Mouse (Mus musculus): ENCODE results near the gene Slc26a9.
"Not testable (repeated sequence)": the region's sequence is repeated elsewhere in the genome, so short reads cannot be mapped to it uniquely, and the experiment has no call there.

The Slc26a9 gene

GRCm38 (mm10) chr1:131765357-131766001 lies 21.7 kb downstream of the Slc26a9 start:
- DNase-seq (ENCODE audit: low read depth, low spot score): peak; percentile 89

DNA sequence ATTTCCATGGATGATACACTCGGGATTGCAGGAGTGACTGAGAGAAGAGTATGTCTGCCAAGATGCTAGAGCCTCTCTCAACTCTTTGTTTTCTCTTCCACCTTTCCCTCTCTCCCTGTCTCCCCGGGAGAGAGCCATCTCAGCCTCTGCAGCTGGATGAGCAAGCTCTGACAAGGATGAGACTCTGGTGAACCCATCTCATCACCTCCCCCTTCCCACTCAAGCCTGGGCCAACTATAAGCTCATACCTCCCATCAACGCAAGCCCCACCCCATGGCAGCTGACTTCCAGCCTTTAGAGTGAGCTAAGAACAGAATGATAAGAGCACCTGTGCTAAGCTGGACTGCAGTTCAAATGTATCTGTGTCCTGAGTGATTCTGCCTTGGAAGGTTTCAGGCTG lies 25.5 kb downstream of the Slc26a9 start:
- DNase-seq (ENCODE audit: low read depth, low spot score): no peak

DNA sequence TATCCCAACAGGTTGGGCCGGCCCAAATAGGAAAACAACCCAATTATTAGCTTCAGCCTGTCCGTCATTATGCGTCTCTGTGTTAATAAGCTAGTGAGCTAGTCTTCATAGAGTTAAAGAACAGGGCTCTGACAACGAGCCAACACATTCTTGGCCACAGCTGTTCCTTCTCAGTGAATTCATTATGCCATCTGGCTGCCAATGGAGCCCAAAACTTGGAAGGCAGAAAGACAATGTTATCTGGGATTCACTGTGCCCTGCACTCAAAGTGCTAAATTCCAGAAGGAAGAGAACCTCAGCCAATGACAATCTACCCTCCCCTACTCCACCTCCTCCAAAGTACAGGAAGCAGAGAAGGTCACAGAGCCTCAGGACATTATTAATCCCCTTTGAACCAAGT lies 26.8 kb downstream of the Slc26a9 start:
- DNase-seq (ENCODE audit: low read depth, low spot score): no peak

DNA sequence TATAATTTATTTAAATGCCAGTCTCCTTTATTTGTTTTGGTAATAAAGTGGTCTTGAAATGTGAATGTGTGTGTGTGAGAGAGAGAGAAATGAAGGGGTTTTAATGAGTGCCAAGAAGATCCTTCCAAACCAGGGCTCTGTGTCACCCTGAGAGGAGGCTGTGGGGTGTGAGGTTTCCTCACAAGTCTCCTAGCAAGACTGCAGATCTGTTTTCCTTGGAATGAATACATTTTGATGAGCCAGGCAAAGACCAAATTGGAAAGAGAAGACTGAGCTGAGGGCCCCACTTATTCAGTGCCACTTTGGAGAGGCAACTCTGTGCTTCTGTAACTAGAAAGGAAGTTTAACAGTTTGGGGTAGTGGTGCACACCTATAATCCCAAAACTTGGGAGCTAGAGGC lies 27.6 kb downstream of the Slc26a9 start:
- no peak for DNase-seq (ENCODE audit: low read depth, low spot score)

DNA sequence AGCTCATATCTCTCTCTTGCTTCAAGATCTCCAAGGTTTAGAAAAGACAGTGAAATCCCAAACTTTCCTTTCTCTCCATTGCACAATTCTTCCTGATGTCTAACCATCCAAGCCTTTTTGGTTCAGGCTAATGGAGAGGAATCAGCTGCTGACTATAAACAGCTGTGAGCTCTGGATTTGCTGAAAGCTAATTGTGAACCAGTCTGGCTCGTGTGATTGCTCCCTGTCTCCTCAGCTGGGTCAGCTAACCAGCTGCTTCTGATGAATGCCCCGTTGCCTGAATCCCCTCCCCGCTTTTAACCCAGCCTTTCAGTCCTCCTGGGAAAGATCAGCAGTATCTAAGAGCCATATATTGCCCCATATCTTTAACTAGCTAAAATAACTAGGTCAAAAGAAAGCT lies 50.8 kb downstream of the Slc26a9 start:
- DNase-seq (ENCODE audit: low read depth, low spot score): no peak

DNA sequence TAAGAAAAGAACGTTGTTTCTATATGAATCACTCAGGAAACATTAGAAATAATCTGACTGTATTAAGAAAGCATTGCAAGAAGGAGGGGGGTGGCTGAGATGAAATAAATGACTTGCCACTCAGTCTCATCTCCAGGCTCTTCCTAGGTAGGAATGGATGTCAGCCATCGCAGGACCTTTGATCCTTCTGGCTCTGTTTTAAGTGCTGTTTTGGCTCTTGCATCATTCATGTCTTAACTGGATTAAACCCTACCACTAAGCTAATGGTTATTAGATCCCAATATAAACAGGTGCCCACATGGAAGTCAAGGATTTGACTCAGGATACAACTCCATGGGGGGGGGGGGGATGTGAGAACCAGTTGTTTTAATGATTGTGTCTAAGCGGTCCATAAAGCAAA lies 51.3 kb downstream of the Slc26a9 start:
- no peak for DNase-seq (ENCODE audit: low read depth, low spot score)

DNA sequence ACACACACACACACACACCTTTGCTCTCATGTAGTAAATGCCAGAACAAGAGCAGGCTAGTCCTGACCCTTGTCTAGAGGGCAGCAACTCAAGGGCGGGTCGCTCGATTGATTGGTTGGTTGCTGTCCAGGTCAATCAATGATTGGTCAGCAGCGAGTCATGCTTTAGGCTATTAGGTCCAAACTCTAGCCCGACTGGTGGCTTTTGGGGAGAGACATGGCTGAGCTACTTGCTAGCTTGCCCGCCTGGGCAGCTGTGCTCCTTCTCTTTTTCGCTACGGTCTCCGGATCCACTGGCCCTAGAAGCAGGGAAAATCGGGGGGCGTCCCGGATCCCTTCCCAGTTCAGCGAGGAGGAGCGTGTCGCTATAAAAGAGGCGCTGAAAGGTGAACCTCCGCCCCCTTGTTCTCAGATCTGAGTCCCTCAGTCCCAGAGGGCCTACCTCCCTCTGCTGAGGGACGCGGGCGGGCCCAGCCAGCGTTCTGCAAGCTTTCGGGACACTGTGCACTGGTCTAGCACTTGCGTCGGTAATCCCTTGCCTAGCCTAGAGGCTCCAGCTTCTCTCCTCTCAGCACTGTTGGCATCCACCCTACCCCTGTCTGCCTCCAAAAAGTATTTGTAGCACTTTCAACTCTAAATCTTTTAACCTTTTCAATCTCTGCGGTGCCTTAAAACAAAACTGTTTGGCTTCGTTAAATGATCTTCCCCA lies 53.5 kb downstream of the Slc26a9 start, which contains the start of gene Pm20d1:
Gene Pm20d1, plus strand, starts transcription at position 180 of the 708 bp plus-strand sequence.
- DNase-seq (ENCODE audit: low read depth, low spot score): no peak

DNA sequence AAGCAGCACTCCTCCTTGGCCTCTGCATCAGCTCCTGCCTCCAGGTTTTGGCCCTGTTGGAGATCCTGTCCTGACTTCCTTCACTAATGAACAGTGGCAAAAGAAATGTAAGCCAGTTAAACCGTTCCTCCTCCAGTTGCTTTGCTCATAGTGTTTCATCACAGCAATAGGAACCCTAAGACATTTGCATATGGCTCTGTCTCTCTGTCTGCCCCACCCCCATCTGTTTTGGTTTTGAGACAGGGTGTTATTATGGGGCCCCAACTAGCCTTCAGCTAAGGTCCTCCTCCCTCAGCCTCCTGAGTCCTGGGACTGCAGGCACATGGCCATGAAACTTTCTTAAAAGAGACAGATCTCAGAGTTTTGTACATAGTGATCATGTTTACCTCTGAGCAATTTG lies 56.2 kb downstream of the Slc26a9 start:
- no peak for DNase-seq (ENCODE audit: low read depth, low spot score)

- DNase-seq (ENCODE audit: low read depth, low spot score): no peak
Observed at GRCm38 (mm10) chr1:131801071-131801470, 57.2 kb downstream of the Slc26a9 start.

DNA sequence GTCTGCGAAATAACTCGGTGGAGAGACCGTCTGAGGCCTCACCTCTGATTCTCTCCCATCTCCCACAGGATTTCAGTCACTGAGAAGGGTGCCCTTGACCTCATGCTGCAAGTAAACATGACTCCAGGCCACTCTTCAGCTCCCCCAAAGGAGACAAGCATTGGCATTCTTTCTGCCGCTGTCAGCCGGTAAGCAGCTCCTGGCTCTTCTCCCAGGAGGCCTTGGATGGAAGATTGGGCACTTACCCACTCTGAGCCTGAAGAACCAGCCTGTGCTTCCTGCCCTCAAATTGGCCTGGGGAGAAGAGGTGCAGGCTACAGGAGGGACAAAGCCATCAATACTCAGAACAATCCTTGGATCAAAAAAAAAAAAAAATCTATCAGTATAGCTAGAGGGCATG lies 58.8 kb downstream of the Slc26a9 start:
- DNase-seq (ENCODE audit: low read depth, low spot score): no peak

- no peak for DNase-seq (ENCODE audit: low read depth, low spot score)
Observed at GRCm38 (mm10) chr1:131804166-131804565, 60.3 kb downstream of the Slc26a9 start.

- DNase-seq (ENCODE audit: low read depth, low spot score): no peak
Observed at GRCm38 (mm10) chr1:131808986-131809385, 65.2 kb downstream of the Slc26a9 start.

- DNase-seq (ENCODE audit: low read depth, low spot score): no peak
Observed at GRCm38 (mm10) chr1:131809651-131810050, 65.8 kb downstream of the Slc26a9 start.

DNA sequence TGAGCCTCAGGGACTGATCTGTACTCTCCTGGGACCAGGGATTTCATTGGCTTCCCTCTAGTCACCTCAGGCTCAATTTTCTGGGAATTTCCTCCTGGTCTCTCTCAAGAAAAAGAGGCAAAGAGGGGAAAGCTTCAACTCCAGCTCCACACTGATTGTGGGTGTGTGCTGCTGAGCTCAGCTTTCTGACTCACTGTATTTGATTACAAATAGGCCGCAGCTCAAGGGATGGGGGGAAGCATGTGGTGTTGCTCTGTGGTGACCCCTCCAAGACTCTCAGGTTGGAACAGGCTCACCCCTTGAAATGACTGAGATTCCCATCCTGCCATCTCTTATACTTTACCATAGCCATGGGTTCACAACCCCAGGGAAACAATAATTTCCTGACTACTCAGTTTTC lies 67.6 kb downstream of the Slc26a9 start:
- DNase-seq (ENCODE audit: low read depth, low spot score): peak; percentile 17

DNA sequence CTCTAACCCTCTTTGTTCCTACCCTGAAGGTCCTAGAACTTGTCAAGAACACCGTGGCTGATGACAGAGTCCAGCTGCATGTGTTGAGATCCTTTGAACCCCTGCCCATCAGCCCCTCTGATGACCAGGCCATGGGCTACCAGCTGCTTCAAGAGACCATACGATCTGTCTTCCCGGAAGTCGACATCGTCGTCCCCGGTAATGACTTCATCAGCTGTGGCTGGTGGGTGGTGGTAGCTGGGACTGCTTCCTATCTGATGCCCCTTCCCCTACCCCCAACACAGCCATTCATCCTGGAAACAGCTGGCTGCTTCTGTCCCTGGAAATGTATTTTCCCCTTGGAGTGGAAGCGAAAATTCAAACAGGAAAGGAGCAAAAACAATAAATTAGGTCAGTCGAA lies 68.2 kb downstream of the Slc26a9 start:
- no peak for DNase-seq (ENCODE audit: low read depth, low spot score)

DNA sequence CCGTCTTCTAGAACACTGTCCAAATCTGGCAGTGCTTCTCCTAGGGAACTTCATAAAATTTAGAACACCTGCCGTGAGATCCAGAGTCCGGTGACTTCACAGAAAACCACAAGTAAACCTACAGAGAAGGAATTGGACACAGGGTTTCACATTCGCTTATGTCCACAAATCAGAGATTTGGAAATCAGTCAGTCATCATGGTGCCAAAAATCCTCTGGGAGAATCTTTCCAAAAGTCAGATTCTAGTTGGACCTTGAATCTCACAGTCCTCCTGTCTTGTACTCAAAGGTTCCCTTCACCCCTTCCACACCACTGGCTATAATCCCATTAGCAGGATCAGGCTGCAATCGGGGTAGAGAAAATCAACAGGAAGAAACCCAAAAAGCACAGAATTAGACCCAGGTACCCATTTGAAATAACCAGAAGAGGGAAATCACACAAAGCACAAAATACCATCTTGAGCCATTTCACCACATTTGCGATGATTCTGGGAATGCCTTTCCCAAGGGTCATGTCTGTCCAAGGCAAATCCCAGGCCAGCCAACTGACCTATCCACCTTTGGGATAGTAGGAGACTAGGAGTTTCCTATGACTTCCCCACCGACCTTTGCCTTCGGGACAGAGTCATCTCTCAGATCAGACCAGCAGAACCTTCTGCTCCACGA lies 68.9 kb downstream of the Slc26a9 start:
- DNase-seq (ENCODE audit: low read depth, low spot score): no peak

DNA sequence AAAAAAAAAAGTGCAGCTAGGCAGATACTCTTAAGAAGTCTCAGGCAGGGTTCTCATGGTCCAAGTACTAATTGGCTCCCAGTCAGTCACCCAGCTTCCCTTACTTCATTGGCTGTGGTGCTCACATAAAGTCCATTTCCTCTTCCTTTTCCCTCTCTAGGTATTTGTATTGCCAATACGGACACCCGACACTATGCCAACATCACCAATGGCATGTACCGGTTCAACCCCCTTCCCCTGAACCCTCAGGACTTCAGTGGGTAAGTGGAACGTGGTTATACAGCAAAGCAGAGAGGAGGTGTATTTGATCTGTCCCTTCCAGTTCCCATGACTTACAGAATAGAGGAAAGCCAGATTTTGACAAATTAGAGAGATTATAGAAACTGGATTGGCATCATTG lies 69.9 kb downstream of the Slc26a9 start:
- no peak for DNase-seq (ENCODE audit: low read depth, low spot score)

DNA sequence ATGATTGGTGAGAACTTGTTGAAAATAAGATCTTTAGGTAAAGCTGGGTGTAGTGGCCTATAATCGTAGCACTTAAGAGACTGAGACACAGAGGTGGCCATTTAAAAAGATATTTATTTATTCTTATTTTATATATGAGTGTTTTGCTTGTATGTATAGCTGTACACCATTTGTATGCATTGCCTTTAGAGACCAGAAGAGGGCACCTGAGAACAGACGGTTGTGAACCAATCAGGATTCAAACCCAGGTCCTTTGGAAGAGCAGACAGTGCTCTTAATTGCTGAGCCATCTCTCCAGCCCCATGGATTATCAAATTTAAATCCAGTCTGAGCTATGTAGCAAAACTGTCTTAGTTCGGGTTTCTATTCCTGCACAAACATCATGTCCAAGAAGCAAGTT lies 70.4 kb downstream of the Slc26a9 start:
- no peak for DNase-seq (ENCODE audit: low read depth, low spot score)

GRCm38 (mm10) chr1:131816886-131817285 lies 73.1 kb downstream of the Slc26a9 start:
- no peak for DNase-seq (ENCODE audit: low read depth, low spot score)

DNA sequence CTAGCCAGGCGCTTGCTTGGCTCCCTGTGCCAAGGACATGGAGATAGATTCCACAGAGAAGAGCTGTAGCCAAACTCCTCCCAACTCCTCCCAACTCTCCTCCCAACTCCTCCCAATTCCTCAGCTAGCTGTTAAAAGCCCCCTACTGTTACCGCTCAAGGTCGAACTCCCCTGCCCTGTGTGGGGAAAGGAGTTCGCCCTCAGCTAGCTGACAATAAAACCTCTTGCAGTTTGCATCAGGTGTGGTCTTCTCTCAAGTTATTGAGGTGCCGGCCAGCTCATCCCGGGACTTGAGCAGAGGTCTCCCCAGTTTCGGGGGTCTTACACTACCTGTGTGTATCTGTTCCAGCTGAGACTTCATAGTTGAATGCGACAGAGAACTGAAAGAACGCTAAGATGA lies 76.5 kb downstream of the Slc26a9 start:
- DNase-seq (ENCODE audit: low read depth, low spot score): not testable (repeated sequence)

DNA sequence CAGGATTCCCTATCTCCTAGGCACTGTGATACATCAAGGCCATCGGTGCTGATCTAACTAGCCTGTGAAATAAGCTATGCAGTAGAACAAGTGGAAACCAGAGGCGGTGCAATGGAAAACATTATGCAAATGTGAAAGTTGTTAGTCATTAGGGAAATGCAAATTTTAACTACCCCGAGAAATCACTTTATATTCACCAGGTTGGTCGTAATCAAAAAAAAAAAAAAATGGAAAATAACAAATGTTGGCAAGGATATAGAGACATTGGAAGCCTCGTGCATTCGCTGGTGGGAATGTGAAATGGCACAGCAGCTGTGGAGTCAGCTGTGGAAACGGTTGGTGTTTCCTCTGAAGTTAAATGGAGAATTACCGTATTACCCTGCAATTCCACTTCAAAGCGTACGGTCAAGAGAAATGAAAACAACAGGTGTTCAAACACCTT lies 77.1 kb downstream of the Slc26a9 start:
- DNase-seq (ENCODE audit: low read depth, low spot score): no peak
